Mouse (Mus musculus): ENCODE measurements at regions not wholly inside any gene's neighbourhood (a gene's known extent, or its start where the extent isn't known, plus 50 kb on each side); places are given as distances from the start of the nearest gene placed in this dataset.

DNA sequence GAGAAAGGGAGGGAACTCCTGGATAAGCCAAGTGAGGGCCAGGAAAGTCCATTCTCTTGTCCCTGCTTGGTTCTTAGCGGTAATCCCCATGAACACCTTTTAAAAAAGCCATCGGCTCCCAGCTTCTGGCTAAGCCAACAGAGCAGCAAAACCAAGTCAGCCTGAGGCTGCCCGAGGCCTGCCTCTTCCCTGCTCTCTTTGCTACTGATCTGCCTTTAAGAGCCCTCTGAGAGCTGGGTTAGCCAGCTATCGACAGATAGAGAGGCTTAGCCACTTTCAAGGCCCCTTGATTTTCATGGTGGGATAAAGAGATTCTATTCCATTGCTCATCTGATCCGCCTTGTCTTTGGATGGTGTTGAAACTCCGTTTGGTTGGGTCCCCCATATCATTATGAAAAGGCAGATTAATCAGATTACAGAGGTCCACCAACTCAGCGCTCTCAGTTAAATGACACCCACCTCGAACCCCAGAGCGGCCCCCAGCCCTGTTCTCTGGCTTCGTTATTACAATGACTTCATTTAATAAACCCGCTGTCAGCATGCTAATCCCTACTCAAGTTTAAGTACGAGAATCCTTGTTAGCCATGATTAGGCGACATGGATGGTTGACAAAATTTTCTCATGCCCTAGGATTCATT lies 66.1 kb downstream of the Slc4a3 start:
- no peak for DNase-seq (ENCODE audit: low spot score)

GRCm38 (mm10) chr1:75613206-75613605 lies 67.1 kb downstream of the Slc4a3 start:
- peak; percentile 25 for DNase-seq (ENCODE audit: low spot score)

- no peak for DNase-seq (ENCODE audit: low spot score)
Observed at GRCm38 (mm10) chr1:75616971-75617370, 70.9 kb downstream of the Slc4a3 start.

GRCm38 (mm10) chr1:75618367-75618790 lies 72.3 kb downstream of the Slc4a3 start:
- DNase-seq (ENCODE audit: low spot score): no peak

GRCm38 (mm10) chr1:75630287-75630686 lies 84.2 kb downstream of the Slc4a3 start:
- DNase-seq (ENCODE audit: low spot score): no peak

DNA sequence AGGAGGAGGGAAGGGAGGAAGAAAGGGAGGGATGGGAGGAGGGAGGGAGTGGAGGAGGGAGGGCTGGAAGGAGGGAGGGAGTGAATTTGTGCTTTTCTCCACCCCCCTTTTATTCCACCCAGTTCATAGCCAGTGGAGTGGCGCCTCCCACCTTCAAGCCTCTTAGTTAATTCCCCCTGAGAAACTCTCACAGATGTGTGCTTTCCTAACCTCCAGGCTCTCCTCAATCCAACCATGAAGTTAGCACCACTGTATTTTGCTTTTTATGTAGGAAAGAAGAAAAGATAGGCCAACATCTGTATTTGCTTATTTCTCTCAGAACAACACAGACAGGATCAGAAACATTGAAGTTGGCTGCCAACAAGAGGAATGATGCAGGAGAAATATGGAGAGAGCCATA lies 85.7 kb downstream of the Slc4a3 start:
- no peak for DNase-seq (ENCODE audit: low spot score)

DNA sequence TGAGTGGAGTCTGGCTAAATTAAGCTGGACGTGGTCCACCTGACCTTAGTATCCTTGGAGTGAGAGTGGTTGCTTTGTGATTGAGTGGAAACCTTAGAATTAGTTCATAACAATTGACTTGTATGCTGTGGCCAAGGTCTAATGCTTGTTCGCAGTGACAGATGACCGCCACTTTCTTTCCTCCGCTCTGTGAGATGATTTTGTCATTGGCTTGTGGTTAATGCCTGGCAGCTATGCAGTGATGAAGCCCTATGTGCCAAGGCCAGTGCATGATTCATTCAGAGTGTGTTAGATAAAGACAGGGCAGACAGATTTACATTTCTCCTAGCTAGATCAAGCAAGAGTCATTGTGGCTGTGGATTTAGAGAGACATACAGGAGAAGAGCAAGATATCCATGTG lies 89.5 kb downstream of the Slc4a3 start:
- no peak for DNase-seq (ENCODE audit: low spot score)

- DNase-seq (ENCODE audit: low spot score): no peak
Observed at GRCm38 (mm10) chr1:75639031-75640001, 93.2 kb downstream of the Slc4a3 start.

- DNase-seq (ENCODE audit: low spot score): no peak
Observed at GRCm38 (mm10) chr1:75642496-75642895, 96.4 kb downstream of the Slc4a3 start.

DNA sequence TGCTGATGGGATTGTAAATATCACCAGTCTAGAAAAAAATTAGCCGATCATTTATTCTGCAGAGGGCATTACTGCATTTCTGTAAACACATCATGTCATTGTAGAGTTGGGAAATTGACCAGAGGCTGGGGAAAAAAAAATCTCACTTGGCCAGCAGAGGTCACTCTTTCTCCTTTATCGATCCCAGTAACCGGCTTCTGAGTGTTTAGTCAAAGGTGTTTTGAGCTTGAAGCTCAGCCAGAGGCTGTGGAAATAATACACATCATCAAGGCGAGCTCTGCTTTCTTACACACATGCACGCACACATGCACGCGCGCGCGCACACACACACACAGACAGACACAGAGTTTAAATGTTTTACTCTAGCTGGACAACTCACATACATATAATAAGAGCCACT lies 106.5 kb downstream of the Slc4a3 start:
- peak; percentile 52 for DNase-seq (ENCODE audit: low spot score)

DNA sequence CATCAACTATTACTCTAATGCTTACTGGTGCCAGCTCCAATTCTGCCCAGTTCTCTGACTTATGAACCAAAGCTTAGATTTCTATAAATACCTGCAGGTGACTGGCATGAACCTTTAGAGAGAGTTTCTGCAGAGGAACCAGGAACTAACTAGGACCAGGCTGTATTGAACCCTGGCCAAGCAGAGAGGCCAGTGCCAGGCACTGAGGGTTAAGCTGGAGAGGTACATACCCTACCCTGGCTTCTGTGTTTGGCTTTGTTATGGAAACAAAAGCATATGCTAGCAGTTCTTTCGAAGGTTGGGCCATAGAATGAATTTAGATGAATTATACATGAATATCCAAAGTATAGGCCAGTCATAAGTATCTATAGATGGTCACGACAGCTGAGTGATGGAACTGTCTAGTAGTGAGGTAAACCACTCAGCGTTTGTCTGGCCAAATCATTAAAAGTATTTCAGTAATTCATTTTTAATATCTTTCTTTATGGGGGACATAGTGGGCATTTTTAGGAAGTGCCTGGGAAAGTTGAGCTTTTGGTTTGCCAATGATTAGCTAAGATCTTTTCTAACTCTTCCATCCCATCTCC lies 107.0 kb downstream of the Slc4a3 start:
- no peak for DNase-seq (ENCODE audit: low spot score)

- peak; percentile 34 for DNase-seq (ENCODE audit: low spot score)
Observed at GRCm38 (mm10) chr1:75653671-75654076, 107.6 kb downstream of the Slc4a3 start.

GRCm38 (mm10) chr1:75656592-75656991 lies 110.5 kb downstream of the Slc4a3 start:
- DNase-seq (ENCODE audit: low spot score): no peak

DNA sequence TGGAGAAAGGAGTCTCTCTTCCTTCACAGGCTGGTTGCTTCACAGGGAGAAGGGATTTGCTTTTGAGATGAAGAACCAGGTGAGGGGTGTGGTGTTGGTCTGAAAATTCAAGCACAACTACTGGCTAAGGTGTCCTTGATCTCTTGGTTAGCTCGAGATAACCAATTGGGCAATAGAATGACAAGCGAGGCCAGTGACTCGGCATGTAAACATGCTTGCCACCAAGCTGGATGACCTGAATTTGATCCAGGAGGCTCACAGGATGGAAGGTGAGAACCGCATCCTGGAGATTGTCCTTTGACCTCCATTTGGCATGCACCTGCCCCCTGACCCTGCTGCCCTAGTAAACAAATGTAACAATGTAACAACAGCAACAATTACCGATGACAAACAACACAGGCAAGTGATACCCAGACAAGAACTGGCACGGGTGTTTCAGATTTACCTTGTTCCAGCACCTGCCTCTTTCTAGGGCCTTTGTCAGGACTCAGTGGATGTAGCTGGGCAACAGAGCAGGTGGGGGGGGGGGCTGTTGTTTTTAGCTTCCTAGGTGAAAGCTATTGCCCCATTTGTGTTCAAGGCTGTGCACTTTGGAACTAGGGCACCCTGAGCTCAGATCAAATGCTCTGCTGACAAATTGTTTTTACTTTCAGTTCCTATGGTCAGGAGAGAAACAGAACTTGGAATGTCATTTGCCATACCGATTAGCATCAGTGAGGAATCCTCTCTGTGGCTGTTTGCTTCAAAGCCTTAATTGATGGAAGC lies 114.5 kb downstream of the Slc4a3 start:
- DNase-seq (ENCODE audit: low spot score): peak; percentile 21

GRCm38 (mm10) chr1:75662141-75662990 lies 116.3 kb downstream of the Slc4a3 start:
- peak; percentile 21 for DNase-seq (ENCODE audit: low spot score)

GRCm38 (mm10) chr1:75667736-75668269 lies 121.7 kb downstream of the Slc4a3 start:
- DNase-seq (ENCODE audit: low spot score): no peak

GRCm38 (mm10) chr1:75676295-75676694 lies 130.2 kb downstream of the Slc4a3 start:
- no peak for DNase-seq (ENCODE audit: low spot score)

DNA sequence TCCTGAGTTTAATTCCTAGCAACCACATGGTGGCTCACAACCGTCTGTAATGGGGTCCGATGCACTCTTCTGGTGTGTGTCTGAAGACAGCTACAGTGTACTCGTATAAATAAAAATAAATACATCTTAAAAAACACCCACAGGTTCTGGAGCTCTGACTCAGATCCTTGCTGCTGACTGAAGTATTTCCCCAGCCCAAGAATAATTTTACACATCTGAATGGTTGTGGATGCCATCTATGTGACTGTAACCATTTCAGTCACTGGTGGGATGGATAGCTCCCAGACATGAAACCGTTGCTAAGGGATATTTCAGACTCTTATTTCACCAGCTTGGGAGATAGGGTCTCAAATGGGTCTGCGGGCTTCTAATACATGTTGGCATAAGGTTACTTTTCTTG lies 131.6 kb downstream of the Slc4a3 start:
- no peak for DNase-seq (ENCODE audit: low spot score)

DNA sequence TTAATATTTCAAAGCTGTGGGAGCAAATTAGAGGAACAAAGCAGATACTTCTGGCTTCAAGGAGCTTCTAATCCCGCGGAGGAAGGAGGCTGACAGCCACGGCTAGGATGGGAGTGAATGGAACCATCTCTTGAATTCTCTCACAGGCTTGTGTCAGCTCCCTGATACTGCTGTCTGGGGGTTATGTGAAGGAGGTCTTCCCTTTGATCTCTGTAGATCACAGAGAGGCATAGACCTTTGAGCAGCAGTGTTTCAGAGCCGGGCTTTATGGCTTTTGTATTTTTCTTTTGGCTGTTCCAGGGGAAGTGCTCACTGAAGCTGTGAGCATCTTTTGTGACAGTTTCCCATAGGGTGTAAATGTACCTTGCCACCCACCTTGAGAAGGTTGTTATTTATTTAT lies 132.2 kb downstream of the Slc4a3 start:
- no peak for DNase-seq (ENCODE audit: low spot score)

DNA sequence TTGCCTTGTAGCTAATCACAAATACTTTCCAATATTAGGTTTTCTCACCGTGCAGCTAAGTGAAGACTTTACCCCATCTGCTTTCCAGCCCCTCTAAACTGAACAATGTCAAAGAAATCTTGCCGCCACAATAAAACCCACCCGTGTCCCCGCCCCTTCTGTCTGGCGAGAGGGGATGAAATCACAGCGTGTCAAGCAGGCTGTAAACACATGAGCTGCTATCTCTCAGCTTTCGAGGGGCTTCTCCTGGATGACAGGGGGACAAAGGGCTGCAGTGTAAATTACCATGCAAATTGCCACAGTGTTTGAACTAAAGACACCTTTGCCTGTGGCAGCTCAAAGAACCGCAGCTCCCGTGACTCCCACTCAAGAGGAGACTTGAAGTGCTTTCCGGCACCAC lies 134.3 kb downstream of the Slc4a3 start:
- DNase-seq (ENCODE audit: low spot score): no peak

DNA sequence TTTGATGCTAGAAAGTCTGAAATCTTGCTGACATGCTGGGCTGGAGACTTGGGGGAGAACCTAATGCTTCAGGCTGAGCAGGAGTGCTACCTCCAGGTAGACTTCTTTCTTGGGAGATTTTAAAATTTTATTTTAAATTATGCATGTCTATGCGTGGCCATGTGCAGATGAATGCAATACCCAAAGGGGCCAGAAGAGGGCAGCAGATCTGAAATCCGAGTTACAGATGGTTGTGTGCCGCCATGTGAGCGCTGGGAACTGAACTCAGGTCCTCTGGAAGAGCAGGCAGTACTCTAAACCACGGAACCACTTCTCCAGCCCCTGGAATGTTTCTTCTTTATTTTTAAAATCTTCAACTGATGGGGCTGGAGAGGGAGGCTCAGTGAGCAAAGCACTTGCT lies 135.8 kb downstream of the Slc4a3 start:
- DNase-seq (ENCODE audit: low spot score): no peak

Measured in yolk sac, embryonic 10.5 days (tissue).